ENCODE assay signal across 13 mouse cellular contexts in the genomic region with DNA sequence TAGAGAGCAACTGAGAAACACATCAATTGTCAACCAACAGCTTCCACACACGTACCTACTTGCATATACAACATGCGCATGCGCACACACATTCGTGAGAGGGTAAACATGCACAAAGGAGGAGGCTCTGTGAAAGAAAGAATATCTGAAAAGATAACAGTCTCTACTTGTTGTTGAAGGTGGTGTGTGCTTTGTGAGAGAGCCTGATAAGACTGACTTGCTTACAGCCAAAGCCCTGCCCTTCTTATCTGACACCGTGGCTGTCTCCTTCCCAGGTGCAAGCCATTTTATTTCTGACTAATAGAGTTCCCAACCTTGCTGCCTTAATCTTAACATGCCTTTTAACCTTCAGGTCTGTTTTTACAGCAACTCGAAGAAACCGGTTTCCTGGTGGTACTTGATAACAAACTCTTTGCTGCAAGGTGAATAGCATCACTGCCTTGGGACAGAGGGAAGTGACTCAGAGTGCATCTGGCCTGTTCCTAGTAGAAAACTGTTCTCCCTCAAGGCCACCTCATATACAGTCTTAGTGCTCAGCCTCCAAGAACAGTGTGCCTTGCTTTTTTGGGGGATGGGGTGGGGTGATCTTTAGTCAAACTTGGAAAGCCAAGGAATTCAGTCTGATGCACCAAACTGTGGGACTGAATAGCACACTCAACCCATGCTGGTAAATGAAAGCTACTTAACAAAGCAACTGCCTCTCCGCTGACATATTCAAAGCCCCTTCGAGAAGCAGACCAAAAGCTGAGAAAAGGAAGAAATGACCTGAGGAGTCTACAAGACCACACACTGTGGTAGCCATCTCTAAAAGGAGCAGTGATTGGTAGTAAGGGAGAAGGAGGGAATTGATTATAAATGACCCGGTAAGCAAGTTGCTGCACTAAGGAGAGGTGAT. TPM values are rescaled to one million over a fixed set of nuclear protein-coding genes. Genes with fewer than 3 reads are reported as not detected.
DNase-seq lines count a peak whose midpoint lies in the region; ATAC-seq and TF ChIP-seq lines count a peak whose summit lies in the region.
"Had no signal": no experiment of that assay in that cellular context is flagged by ENCODE, and none has a peak within 500 bp of the region (broad histone marks: within the 10 kb centered on the region; RNA-seq: fewer than 3 reads in every experiment).

No protein-coding gene starts in this region.

- DNase-seq in heart, adult 8-10 months (ENCODE audit: low spot score), result no peak
- peak; percentile 9 for DNase-seq in c-Kit-negative CD71-positive TER-119-positive erythroid progenitor cells, embryonic 14.5 days (ENCODE audit: low read depth, low spot score)
- DNase-seq in intestine, embryonic 14.5 days (ENCODE audit: low spot score), result peak; percentile 53
- no peak for DNase-seq in lung, postnatal 36 days
- no peak for DNase-seq in gastrocnemius, postnatal 25 days
- DNase-seq in left cerebral cortex, postnatal 10 days (ENCODE audit: extremely low spot score in 1 of 2, low spot score in 2 of 2), result no peak
- DNase-seq: cerebellum, adult 18-20 months; lung, embryonic 14.5 days; right cerebral cortex, postnatal 14 days; thymus, adult 18-20 months had no signal

- no peak for TF ChIP-seq CTCF in small intestine, adult 2 months (IDR thresholded peaks at IDR 0.05; ENCODE audit: extremely low read depth, insufficient read length, insufficient replicate concordance, low read depth, low read length)

- H3K4me1 ChIP-seq in heart, embryonic 13.5 days, result peaks cover 14% of the 10 kb centered on the region
- H3K4me1 ChIP-seq in intestine, embryonic 14.5 days (replicated peaks; ENCODE audit: control insufficient read depth, insufficient read depth, low read length), result no peaks in the 10 kb centered on the region
- H3K4me1 ChIP-seq in small intestine, adult 2 months (ENCODE audit: control insufficient read depth, insufficient read depth, insufficient read length, low read length), result peaks cover 10% of the 10 kb centered on the region; the same call in 1 of the 2 replicates

- H3K9ac ChIP-seq in heart, embryonic 13.5 days, result no peak overlapping the region
- H3K9ac ChIP-seq in intestine, embryonic 14.5 days (ENCODE audit: low read length), result no peak overlapping the region
- H3K9ac ChIP-seq: lung, embryonic 14.5 days had no signal

- no peak overlapping the region for H3K4me2 ChIP-seq in heart, embryonic 13.5 days
- H3K4me2 ChIP-seq in intestine, embryonic 14.5 days (ENCODE audit: low read length), result no peak overlapping the region
- H3K4me2 ChIP-seq: lung, embryonic 14.5 days had no signal

- WGBS in heart, embryonic 13.5 days, result 50% methylated on average over 10 of the region's 10 CpGs
- WGBS in intestine, embryonic 14.5 days, result 62% methylated on average over 10 of the region's 10 CpGs
- 33% methylated on average over 10 of the region's 10 CpGs for WGBS in small intestine, adult 2 months

- no peaks in the 10 kb centered on the region for H3K36me3 ChIP-seq in heart, embryonic 13.5 days
- no peaks in the 10 kb centered on the region for H3K36me3 ChIP-seq in intestine, embryonic 14.5 days (ENCODE audit: control insufficient read depth, insufficient read depth, low read length)
- H3K36me3 ChIP-seq in small intestine, adult 2 months (ENCODE audit: control insufficient read depth, insufficient read depth, low read length), result no peaks in the 10 kb centered on the region

- H3K27ac ChIP-seq in heart, embryonic 13.5 days (replicated peaks), result peak overlapping the region; percentile 62
- H3K27ac ChIP-seq in intestine, embryonic 14.5 days (ENCODE audit: low read depth), result peak overlapping the region; percentile 57; the same call in 1 of the 2 replicates
- peak overlapping the region; percentile 14; the same call in 1 of the 2 replicates for H3K27ac ChIP-seq in small intestine, adult 2 months (ENCODE audit: insufficient read depth, low read depth, low read length)
- H3K27ac ChIP-seq: layer of hippocampus, adult 2 months had no signal

- no peak overlapping the region for H3K4me3 ChIP-seq in heart, embryonic 13.5 days
- no peak overlapping the region for H3K4me3 ChIP-seq in intestine, embryonic 14.5 days (ENCODE audit: low read depth, low read length)
- H3K4me3 ChIP-seq in small intestine, adult 2 months (ENCODE audit: low read depth, low read length), result no peak overlapping the region
- H3K4me3 ChIP-seq: layer of hippocampus, adult 2 months had no signal

- H3K27me3 ChIP-seq in heart, embryonic 13.5 days (replicated peaks), result no peaks in the 10 kb centered on the region
- no peaks in the 10 kb centered on the region for H3K27me3 ChIP-seq in intestine, embryonic 14.5 days (replicated peaks; ENCODE audit: control insufficient read depth, insufficient read depth, low read length)
- H3K27me3 ChIP-seq in small intestine, adult 2 months (ENCODE audit: control insufficient read depth, insufficient read depth, low read length), result no peaks in the 10 kb centered on the region

- no peak for TF ChIP-seq POLR2A in small intestine, adult 2 months (IDR thresholded peaks at IDR 0.05; ENCODE audit: low read depth, low read length)

- peak; percentile 64; the same call in 1 of the 2 replicates for ATAC-seq in heart, embryonic 13.5 days (ENCODE audit: extremely low read depth, insufficient number of reproducible peaks, low FRiP score, low TSS enrichment)
- ATAC-seq in intestine, embryonic 14.5 days (replicated peaks; ENCODE audit: low FRiP score, low TSS enrichment, low read depth), result peak; percentile 87

- intact Hi-C loops in left cerebral cortex, postnatal 10 days (cut with DNase I), result no loop called here

- no peaks in the 10 kb centered on the region for H3K9me3 ChIP-seq in heart, embryonic 13.5 days
- H3K9me3 ChIP-seq in intestine, embryonic 14.5 days (ENCODE audit: control insufficient read depth, low read length), result no peaks in the 10 kb centered on the region

RNA-seq across cellular contexts. Expression of a gene that starts 46.9 kb away (rescaled TPM):
- 41.2 and 42.2 TPM in 2 replicates for polyA plus RNA-seq in heart, embryonic 13.5 days (2015; fragmentation: Nextera tagmentation; extraction: Ambion mirVana)
- total RNA-seq in heart, adult 8-10 months (2022), result 10 to 100 TPM; 25.2 to 36.2 (median 30.8) TPM
- 87.8 and 89.3 TPM in 2 replicates for polyA plus RNA-seq in intestine, embryonic 14.5 days (2014; fragmentation: Nextera tagmentation; extraction: Ambion mirVana)
- polyA plus RNA-seq in small intestine, adult 2 months (2012; rRNA removed), result 1.6 and 3.3 TPM in 2 replicates
- 10 to 100 TPM; 26.9 to 27.3 TPM for total RNA-seq in gastrocnemius, postnatal 25 days (2021)
- 10 to 100 TPM; 79.0 to 79.9 TPM for total RNA-seq in left cerebral cortex, postnatal 10 days (2021)

Comparison
In these comparisons a context has a peak if more than half of its experiments do, and no peak if none do; other contexts are left out.
1. DNase-seq: peak in c-Kit-negative CD71-positive TER-119-positive erythroid progenitor cells, embryonic 14.5 days (single experiment) and intestine, embryonic 14.5 days (single experiment); none in heart, adult 8-10 months (single experiment), lung, postnatal 36 days (single experiment), gastrocnemius, postnatal 25 days (single experiment) and left cerebral cortex, postnatal 10 days (0 of 2).
2. Peak in every context shown above with its lines, with median percentiles within 50 percentile points of each other: H3K27ac ChIP-seq.